Mouse (Mus musculus) midbrain, embryonic 14.5 days (tissue): Measurements from ENCODE around the gene Card9. TPM values are rescaled to one million over a fixed set of nuclear protein-coding genes. Genes with fewer than 3 reads are reported as not detected.

Experiments
- ATAC-seq: fragments of 200-750 bp; cut with Nextera tagmentation; 2 replicates; pipeline ENCODE4 v1.8.0; 2017; ENCODE audit warnings: moderate number of reproducible peaks, moderate library complexity; ENCODE audit not compliant: low FRiP score, low TSS enrichment
- DNase-seq: peaks from one replicate; pipeline ENCODE4 v3.0.0-alpha.2; 2015
- H3K27ac ChIP-seq: fragments of 300-500 bp; sonication (generic); replicated peaks from 2 replicates; pipeline ENCODE4 v1.5.1; 2014; ENCODE audit warnings: mild to moderate bottlenecking, low read depth, low read length, moderate library complexity
- H3K27me3 ChIP-seq: fragments of 300-500 bp; sonication (generic); 2 replicates; pipeline ENCODE4 v1.6.1; 2014; ENCODE audit warnings: low read length, control low read depth, mixed read lengths; ENCODE audit not compliant: control insufficient read depth, insufficient read depth
- H3K36me3 ChIP-seq: fragments of 300-500 bp; sonication (generic); 2 replicates; pipeline ENCODE4 v1.6.1; 2014; ENCODE audit warnings: low read length, control low read depth; ENCODE audit not compliant: control insufficient read depth, insufficient read depth
- H3K4me1 ChIP-seq: fragments of 300-500 bp; sonication (generic); 2 replicates; pipeline ENCODE4 v1.6.1; 2014; ENCODE audit warnings: mild to moderate bottlenecking, antibody characterized with exemption, low read length, control low read depth; ENCODE audit not compliant: control insufficient read depth, insufficient read depth
- H3K4me2 ChIP-seq: fragments of 300-500 bp; sonication (generic); 2 replicates; pipeline ENCODE4 v1.6.1; 2014; ENCODE audit warnings: mild to moderate bottlenecking, low read length, moderate library complexity
- H3K4me3 ChIP-seq: fragments of 300-500 bp; sonication (generic); replicated peaks from 2 replicates; pipeline ENCODE4 v1.5.1; 2014; ENCODE audit warnings: low read depth, low read length
- H3K9ac ChIP-seq: fragments of 300-500 bp; sonication (generic); replicated peaks from 2 replicates; pipeline ENCODE4 v1.6.1; 2014; ENCODE audit warnings: mild to moderate bottlenecking, low read length, moderate library complexity
- H3K9me3 ChIP-seq: fragments of 300-500 bp; sonication (generic); 2 replicates; pipeline ENCODE4 v1.6.1; 2016; ENCODE audit warnings: low read length, control low read depth, mixed read lengths; ENCODE audit not compliant: control insufficient read depth
- WGBS: fragments of 180-500 bp; shearing (Covaris S2); extraction: QIAGEN DNeasy Blood & Tissue Kit; methylation state at CpG from one replicate; pipeline ENCODE4 v1.1.7; 2014; 5-methylcytosine and 5-hydroxymethylcytosine counted together
- polyA plus RNA-seq: library from polyadenylated mRNA; unstranded; fragments of >200 nt; fragmentation: Nextera tagmentation; extraction: Ambion mirVana; gene quantifications from 2 replicates; pipeline ENCODE4 v1.2.1, GENCODE M21; 2014

Gene Card9
- polyA plus RNA-seq: 1.5 and 1.7 TPM in 2 replicates

DNA sequence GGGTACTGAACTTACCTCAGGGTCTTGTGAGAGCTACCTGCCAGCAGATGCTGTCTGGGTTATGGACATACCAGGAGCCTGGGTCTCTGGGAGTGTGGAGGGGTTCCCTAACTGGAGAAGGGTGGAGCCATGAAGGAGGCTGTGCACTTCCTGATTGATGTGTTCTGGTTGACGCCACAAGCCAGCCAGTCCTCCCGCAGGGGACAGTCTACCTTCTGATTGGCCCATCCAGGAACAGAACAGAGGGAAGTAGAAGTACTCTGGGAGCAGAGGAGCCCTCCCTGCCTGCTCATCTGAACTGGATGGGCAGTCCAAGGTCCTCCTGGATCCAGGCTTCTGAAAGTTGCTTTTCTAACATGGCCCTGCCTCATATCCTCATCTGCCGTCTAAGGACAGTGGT lies at the start of gene Card9:
Gene Card9 (minus strand): TSS at position 147 of the 400 bp plus-strand sequence.
- no peak for ATAC-seq
- Histone ChIP-seq H3K27ac (no peak within 1 kb of the TSS), H3K4me3 (no peak within 1 kb of the TSS), H3K4me2 (no peak within 1 kb of the TSS), H3K9ac (no peak within 1 kb of the TSS), H3K36me3 (peaks cover 31% of the 10 kb centered on the region), H3K27me3 (no peaks in the 10 kb centered on the region), H3K4me1 (no peaks in the 10 kb centered on the region), H3K9me3 (no peaks in the 10 kb centered on the region)
- WGBS: 63% methylated on average over 3 of the region's 3 CpGs
- no peak for DNase-seq

DNA sequence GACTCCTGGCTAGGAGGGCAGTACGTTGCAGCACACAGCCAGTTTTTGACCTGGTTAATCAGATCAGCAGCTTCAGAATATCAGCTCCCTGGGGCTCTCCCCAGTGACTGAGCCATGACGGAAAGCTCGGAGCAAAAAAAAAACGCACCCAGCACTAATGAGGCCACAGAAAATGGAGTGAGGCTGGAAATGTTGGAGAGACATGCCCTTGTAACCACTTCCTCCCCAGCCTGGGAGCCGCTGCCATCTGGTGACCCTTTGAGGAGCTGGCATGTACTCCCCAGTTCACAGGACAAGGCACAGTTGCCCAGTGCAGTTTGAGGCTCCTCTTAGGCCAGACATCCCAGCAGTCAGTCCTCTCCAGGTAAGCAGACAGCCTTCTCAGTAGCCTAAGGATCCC lies 49.4 kb upstream of the Card9 start:
- Histone ChIP-seq H3K36me3 (peaks cover 55% of the 10 kb centered on the region), H3K4me3 (no peak overlapping the region), H3K9me3 (no peaks in the 10 kb centered on the region), H3K27ac (no peak overlapping the region), H3K4me1 (peaks cover 34% of the 10 kb centered on the region), H3K9ac (no peak overlapping the region), H3K27me3 (no peaks in the 10 kb centered on the region), H3K4me2 (no peak overlapping the region)
- WGBS: 72% methylated on average over 5 of the region's 5 CpGs
- DNase-seq: no peak
- no peak for ATAC-seq

DNA sequence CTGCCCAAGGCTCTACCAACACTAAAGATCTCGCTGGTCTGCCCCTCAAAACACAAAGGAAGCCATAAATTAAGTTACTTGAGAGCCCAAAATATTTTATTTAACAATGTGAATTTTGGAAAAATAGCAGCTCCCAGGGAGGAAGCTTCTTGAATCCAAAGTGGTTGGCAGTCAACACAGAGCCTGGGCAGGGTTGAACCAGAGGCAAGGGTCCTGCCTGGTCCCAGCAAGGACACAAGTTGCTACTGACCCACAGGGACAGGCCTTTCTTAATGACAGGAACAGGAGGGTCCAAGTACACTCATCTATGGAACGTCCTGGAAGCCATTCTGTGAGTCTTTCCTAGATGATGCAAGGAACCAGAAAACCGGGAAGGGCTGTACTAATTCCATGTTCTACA lies 48.6 kb upstream of the Card9 start:
- Histone ChIP-seq H3K4me2 (peak overlapping the region; percentile 95), H3K36me3 (peaks cover 48% of the 10 kb centered on the region), H3K9me3 (no peaks in the 10 kb centered on the region), H3K4me3 (peak overlapping the region; percentile 90), H3K27ac (no peak overlapping the region), H3K27me3 (no peaks in the 10 kb centered on the region), H3K9ac (peak overlapping the region; percentile 92), H3K4me1 (peaks cover 36% of the 10 kb centered on the region)
- WGBS: 60% methylated on average over 3 of the region's 3 CpGs
- DNase-seq: no peak
- no peak for ATAC-seq

DNA sequence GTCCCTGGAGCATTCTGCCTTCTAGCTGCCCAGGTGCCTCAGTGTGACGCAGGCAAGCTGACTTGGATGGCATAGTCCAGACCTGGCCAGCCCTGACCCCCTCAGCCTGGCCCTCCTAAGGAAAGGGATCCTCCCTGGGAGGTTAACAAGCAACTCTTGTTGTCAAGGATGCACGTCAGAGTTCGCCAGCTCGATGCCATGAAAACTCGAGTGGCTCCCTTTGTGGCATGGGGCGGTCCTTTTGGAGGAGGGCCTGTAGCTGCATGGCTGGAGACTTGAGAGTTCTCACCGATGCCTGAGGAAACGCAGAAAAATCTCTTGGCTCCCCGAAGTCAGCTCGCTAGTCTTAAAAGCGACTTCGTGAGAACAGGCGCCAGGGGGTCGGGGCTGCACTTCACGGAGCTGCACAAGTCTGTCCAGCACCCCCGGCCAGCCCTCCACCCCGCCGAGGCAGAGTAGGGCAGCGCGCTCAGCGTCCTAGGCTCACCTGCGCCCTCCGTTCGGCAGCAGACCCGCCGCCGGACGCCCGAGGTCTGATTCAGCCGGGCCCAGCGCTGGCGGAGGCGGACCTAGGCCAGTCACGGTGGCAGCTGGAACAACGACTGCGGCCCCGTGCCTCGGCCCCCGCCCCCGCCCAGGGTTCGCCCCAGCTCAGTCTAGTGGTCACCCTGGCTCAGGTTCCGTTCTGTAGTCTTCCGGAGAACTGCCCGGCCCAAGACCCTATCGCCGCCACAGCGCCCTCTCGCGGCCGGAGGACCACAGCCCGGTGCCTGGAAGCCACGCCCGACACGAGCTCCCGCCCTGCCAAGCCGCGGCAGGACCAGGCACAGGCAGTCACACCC lies 48.0 kb upstream of the Card9 start, which contains the start of gene Inpp5e:
Gene Inpp5e (minus strand): TSS at position 689 of the 842 bp plus-strand sequence.
- peak within 1 kb of the TSS; percentile 90 for H3K4me3 ChIP-seq
- no peaks in the 10 kb centered on the region for H3K9me3 ChIP-seq
- DNase-seq (peak; percentile 97), ATAC-seq (peak; percentile 95)
- peak within 1 kb of the TSS; percentile 79 for H3K27ac ChIP-seq
- under 1% methylated on average over 57 of the region's 57 CpGs for WGBS
- H3K36me3 ChIP-seq: peaks cover 42% of the 10 kb centered on the region
- no peaks in the 10 kb centered on the region for H3K27me3 ChIP-seq
- H3K4me2 ChIP-seq: peak within 1 kb of the TSS; percentile 95
- peak within 1 kb of the TSS; percentile 92 for H3K9ac ChIP-seq
- peaks cover 36% of the 10 kb centered on the region for H3K4me1 ChIP-seq

DNA sequence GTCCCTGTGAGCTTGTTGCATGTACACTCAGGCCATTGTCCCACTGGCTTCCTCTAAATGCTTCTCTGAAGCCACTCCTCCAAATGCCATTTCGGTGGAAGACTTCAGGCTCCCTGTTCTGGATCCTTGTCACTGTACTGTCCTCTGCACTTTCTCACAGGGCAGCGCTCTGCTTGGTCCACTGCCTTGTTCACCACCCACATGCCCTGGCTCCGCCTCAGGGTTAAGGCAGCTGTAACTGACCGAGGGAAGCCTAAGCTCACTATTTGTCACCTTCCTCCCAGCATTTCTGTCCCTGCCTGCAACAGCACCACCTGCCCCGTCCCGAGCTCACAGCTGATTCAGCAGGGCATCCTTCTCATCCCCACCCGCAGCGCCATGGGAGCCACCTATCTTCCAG lies 42.6 kb upstream of the Card9 start:
- H3K9me3 ChIP-seq: no peaks in the 10 kb centered on the region
- ATAC-seq: no peak
- no peak overlapping the region for H3K4me3 ChIP-seq
- H3K27ac ChIP-seq: no peak overlapping the region
- peaks cover 35% of the 10 kb centered on the region for H3K4me1 ChIP-seq
- H3K4me2 ChIP-seq: no peak overlapping the region
- 80% methylated on average over 8 of the region's 8 CpGs for WGBS
- no peak for DNase-seq
- H3K27me3 ChIP-seq: no peaks in the 10 kb centered on the region
- peaks cover 45% of the 10 kb centered on the region for H3K36me3 ChIP-seq
- H3K9ac ChIP-seq: no peak overlapping the region

DNA sequence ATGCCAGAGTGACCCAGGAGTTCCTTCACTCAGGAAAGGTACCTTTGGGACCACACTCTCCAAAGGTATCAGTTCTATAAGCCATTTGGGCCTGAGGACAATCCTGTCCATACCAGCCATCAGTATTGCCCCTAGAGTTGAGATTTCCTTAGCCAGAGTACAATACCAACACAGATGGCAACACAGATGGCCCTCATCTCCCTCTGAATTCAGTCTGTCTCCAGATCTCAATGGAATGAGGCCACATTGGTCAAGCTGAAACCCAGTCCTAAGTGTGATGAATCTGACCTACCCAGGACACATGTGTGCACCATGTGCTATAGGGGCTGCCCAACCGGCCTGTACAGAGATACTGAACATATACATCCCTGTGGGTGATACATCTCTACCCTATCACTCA lies 41.5 kb upstream of the Card9 start:
- WGBS: 95% methylated on average over 1 of the region's 1 CpGs
- no peaks in the 10 kb centered on the region for H3K9me3 ChIP-seq
- no peak overlapping the region for H3K4me3 ChIP-seq
- no peak for ATAC-seq
- H3K4me1 ChIP-seq: peaks cover 24% of the 10 kb centered on the region
- H3K27ac ChIP-seq: no peak overlapping the region
- no peak overlapping the region for H3K9ac ChIP-seq
- H3K36me3 ChIP-seq: peaks cover 55% of the 10 kb centered on the region
- H3K27me3 ChIP-seq: no peaks in the 10 kb centered on the region
- DNase-seq: no peak
- H3K4me2 ChIP-seq: no peak overlapping the region

DNA sequence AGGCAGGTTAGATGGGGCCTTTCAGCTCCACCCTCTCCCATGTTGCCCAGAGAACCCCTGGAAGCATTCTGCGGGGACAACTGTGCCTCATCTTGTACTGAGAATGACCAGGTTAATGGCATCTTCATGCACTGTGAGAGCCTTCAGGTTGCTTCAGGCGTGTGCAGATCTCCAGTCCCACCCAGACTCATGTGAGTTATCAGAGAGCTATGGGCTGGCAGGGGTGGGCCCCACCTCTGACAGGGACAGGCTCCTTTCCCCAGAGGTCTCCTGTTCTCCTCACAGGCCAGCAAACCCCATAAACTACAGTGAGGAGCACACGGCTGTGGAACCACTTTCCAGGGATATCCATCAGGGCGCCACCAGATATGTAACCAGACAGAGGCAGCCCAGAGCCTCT lies 40.3 kb upstream of the Card9 start:
- DNase-seq (no peak), ATAC-seq (no peak)
- Histone ChIP-seq H3K4me2 (no peak overlapping the region), H3K27ac (no peak overlapping the region), H3K9me3 (no peaks in the 10 kb centered on the region), H3K9ac (no peak overlapping the region), H3K4me1 (peaks cover 12% of the 10 kb centered on the region), H3K36me3 (peaks cover 68% of the 10 kb centered on the region), H3K27me3 (no peaks in the 10 kb centered on the region), H3K4me3 (no peak overlapping the region)
- 93% methylated on average over 4 of the region's 4 CpGs for WGBS

DNA sequence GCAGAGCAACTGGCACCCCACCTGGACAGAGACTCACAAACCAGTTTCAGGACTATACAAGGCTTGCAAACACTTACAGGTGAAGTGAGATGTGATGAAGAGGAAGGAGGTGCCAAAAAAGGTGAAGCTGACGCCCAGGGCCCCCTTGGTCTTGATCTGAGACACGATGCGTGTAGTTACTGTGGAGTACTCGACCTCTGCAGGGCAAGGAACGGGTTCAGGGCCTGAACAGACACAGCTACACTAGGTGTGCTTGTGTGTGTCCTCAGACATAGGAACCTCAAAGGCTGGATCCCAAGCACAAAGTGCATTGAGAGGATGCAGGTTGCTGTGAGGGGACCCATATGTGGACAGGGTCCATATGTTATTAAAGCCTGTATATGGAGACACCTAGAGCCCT lies 39.6 kb upstream of the Card9 start:
- no peak overlapping the region for H3K27ac ChIP-seq
- peaks cover 5% of the 10 kb centered on the region; the same call in 1 of the 2 replicates for H3K4me1 ChIP-seq
- no peak overlapping the region for H3K4me3 ChIP-seq
- no peak overlapping the region for H3K9ac ChIP-seq
- H3K4me2 ChIP-seq: no peak overlapping the region
- no peaks in the 10 kb centered on the region for H3K27me3 ChIP-seq
- no peak for DNase-seq
- H3K36me3 ChIP-seq: peaks cover 75% of the 10 kb centered on the region
- no peak for ATAC-seq
- H3K9me3 ChIP-seq: no peaks in the 10 kb centered on the region
- WGBS: 90% methylated on average over 5 of the region's 5 CpGs

DNA sequence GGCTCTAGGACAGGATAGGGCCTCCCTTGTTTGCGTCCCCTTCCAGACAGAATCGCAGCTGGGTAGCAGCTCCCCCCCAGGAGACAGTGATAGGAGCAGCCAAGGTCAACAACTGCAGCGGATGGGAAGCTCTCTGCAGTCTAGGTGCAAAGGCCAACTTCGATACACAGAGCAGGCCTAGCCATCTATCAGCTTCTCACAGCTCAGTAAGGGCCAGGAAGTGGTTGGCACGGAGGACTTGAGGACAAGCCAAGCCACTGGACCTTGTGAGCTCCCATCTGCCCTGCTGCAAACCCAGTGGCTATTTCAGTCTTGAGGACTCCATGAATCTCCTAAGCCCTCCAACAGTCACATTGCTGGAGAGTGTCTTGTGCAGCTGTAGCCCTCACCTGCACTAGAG lies 38.9 kb upstream of the Card9 start:
- WGBS: 90% methylated on average over 5 of the region's 5 CpGs
- DNase-seq (no peak), ATAC-seq (no peak)
- Histone ChIP-seq H3K4me3 (no peak overlapping the region), H3K9me3 (no peaks in the 10 kb centered on the region), H3K9ac (no peak overlapping the region), H3K27me3 (no peaks in the 10 kb centered on the region), H3K4me2 (no peak overlapping the region), H3K4me1 (no peaks in the 10 kb centered on the region), H3K36me3 (peaks cover 81% of the 10 kb centered on the region), H3K27ac (no peak overlapping the region)
